Mouse (Mus musculus) intestine, postnatal 0 days (tissue): ENCODE results near the gene Spcs3. TPM values are rescaled to one million over a fixed set of nuclear protein-coding genes. Genes with fewer than 3 reads are reported as not detected.
A peak's percentile ranks its signal among the peaks of the same experiment; 100 is the strongest.

Experiments
- ATAC-seq: fragments of 200-750 bp; cut with Nextera tagmentation; 2 replicates; pipeline ENCODE4 v1.8.0; 2017; ENCODE audit warnings: mild to moderate bottlenecking, moderate TSS enrichment, moderate library complexity
- H3K27ac ChIP-seq: fragments of 300-500 bp; sonication (generic); 2 replicates; pipeline ENCODE4 v1.5.1; 2014; ENCODE audit warnings: mild to moderate bottlenecking, low read depth, low read length, moderate library complexity
- H3K27me3 ChIP-seq: fragments of 300-500 bp; sonication (generic); replicated peaks from 2 replicates; pipeline ENCODE4 v1.6.1; 2014; ENCODE audit warnings: low read length, mixed read lengths; ENCODE audit not compliant: control insufficient read depth, insufficient read depth
- H3K36me3 ChIP-seq: fragments of 300-500 bp; sonication (generic); 2 replicates; pipeline ENCODE4 v1.6.1; 2014; ENCODE audit warnings: mild to moderate bottlenecking, moderate library complexity; ENCODE audit not compliant: control insufficient read depth, insufficient read depth
- H3K4me1 ChIP-seq: fragments of 300-500 bp; sonication (generic); replicated peaks from 2 replicates; pipeline ENCODE4 v1.6.1; 2014; ENCODE audit warnings: antibody characterized with exemption, low read length, mixed read lengths; ENCODE audit not compliant: control insufficient read depth, insufficient read depth
- H3K4me2 ChIP-seq: fragments of 300-500 bp; sonication (generic); replicated peaks from 2 replicates; pipeline ENCODE4 v1.6.1; 2014; ENCODE audit warnings: low read depth, mild to moderate bottlenecking, moderate library complexity
- H3K4me3 ChIP-seq: fragments of 300-500 bp; sonication (generic); 2 replicates; pipeline ENCODE4 v1.5.1; 2014; ENCODE audit warnings: low read depth, low read length
- H3K9ac ChIP-seq: fragments of 300-500 bp; sonication (generic); 2 replicates; pipeline ENCODE4 v1.6.1; 2014; ENCODE audit warnings: mild to moderate bottlenecking, low read depth, low read length
- H3K9me3 ChIP-seq: fragments of 300-500 bp; sonication (generic); 2 replicates; pipeline ENCODE4 v1.6.1; 2016; ENCODE audit warnings: mixed run types; ENCODE audit not compliant: control insufficient read depth
- CTCF ChIP-seq: sonication (generic); IDR thresholded peaks from 2 replicates; pipeline ENCODE4 v1.5.1; 2016; ENCODE audit warnings: low read depth, mild to moderate bottlenecking, control low read depth, antibody characterized with exemption, moderate library complexity
- WGBS: fragments of 180-500 bp; shearing (Covaris S2); extraction: QIAGEN DNeasy Blood & Tissue Kit; methylation state at CpG from one replicate; pipeline ENCODE4 v1.1.7; 2014; 5-methylcytosine and 5-hydroxymethylcytosine counted together
- polyA plus RNA-seq: library from polyadenylated mRNA; unstranded; fragments of >200 nt; fragmentation: Nextera tagmentation; extraction: Ambion mirVana; gene quantifications from 2 replicates; pipeline ENCODE4 v1.2.1, GENCODE M21; 2015

The Spcs3 gene
- polyA plus RNA-seq, 1 experiment from 2014 or later = 33.6 TPM

- H3K4me2 ChIP-seq = no peak overlapping the region
- H3K27ac ChIP-seq = no peak overlapping the region
- no peak for TF ChIP-seq CTCF
- no peaks in the 10 kb centered on the region for H3K27me3 ChIP-seq
- ATAC-seq = no peak
- H3K4me3 ChIP-seq = no peak overlapping the region
- no peaks in the 10 kb centered on the region for H3K36me3 ChIP-seq
- no peaks in the 10 kb centered on the region for H3K9me3 ChIP-seq
- H3K4me1 ChIP-seq = no peaks in the 10 kb centered on the region
- 43% methylated on average over 3 of the region's 3 CpGs for WGBS
- no peak overlapping the region for H3K9ac ChIP-seq
Observed at GRCm38 (mm10) chr8:54493915-54494314, 35.9 kb downstream of the Spcs3 start.

GRCm38 (mm10) chr8:54493110-54493509, 36.7 kb downstream of the Spcs3 start:
- 15% methylated on average over 6 of the region's 6 CpGs for WGBS
- no peak for ATAC-seq
- H3K27me3 ChIP-seq = no peaks in the 10 kb centered on the region
- TF ChIP-seq CTCF = peak; percentile 87
- no peaks in the 10 kb centered on the region for H3K4me1 ChIP-seq
- no peak overlapping the region for H3K4me3 ChIP-seq
- no peak overlapping the region for H3K4me2 ChIP-seq
- H3K9me3 ChIP-seq = no peaks in the 10 kb centered on the region
- no peak overlapping the region for H3K27ac ChIP-seq
- no peak overlapping the region for H3K9ac ChIP-seq
- no peaks in the 10 kb centered on the region for H3K36me3 ChIP-seq

GRCm38 (mm10) chr8:54491934-54492333, 37.9 kb downstream of the Spcs3 start:
- no peaks in the 10 kb centered on the region for H3K36me3 ChIP-seq
- no peaks in the 10 kb centered on the region for H3K9me3 ChIP-seq
- no peak overlapping the region for H3K27ac ChIP-seq
- TF ChIP-seq CTCF = no peak
- H3K4me2 ChIP-seq = no peak overlapping the region
- H3K9ac ChIP-seq = no peak overlapping the region
- WGBS = 68% methylated on average over 4 of the region's 4 CpGs
- no peak for ATAC-seq
- no peak overlapping the region for H3K4me3 ChIP-seq
- H3K27me3 ChIP-seq = no peaks in the 10 kb centered on the region
- no peaks in the 10 kb centered on the region for H3K4me1 ChIP-seq

- Histone ChIP-seq H3K36me3 (no peaks in the 10 kb centered on the region), H3K9ac (no peak overlapping the region), H3K4me1 (no peaks in the 10 kb centered on the region), H3K4me2 (no peak overlapping the region), H3K9me3 (no peaks in the 10 kb centered on the region), H3K27ac (no peak overlapping the region), H3K27me3 (no peaks in the 10 kb centered on the region), H3K4me3 (no peak overlapping the region)
- peak; percentile 91 for TF ChIP-seq CTCF
- 19% methylated on average over 6 of the region's 6 CpGs for WGBS
- ATAC-seq = no peak
Observed at GRCm38 (mm10) chr8:54491057-54491690, 38.6 kb downstream of the Spcs3 start.

- Histone ChIP-seq H3K4me2 (no peak overlapping the region), H3K4me1 (no peaks in the 10 kb centered on the region), H3K36me3 (no peaks in the 10 kb centered on the region), H3K9me3 (no peaks in the 10 kb centered on the region), H3K4me3 (no peak overlapping the region), H3K27me3 (no peaks in the 10 kb centered on the region), H3K27ac (no peak overlapping the region), H3K9ac (no peak overlapping the region)
- no peak for TF ChIP-seq CTCF
- 81% methylated on average over 4 of the region's 4 CpGs for WGBS
- ATAC-seq = no peak
Observed at GRCm38 (mm10) chr8:54488437-54488836, 41.4 kb downstream of the Spcs3 start.

- Histone ChIP-seq H3K27me3 (no peaks in the 10 kb centered on the region), H3K36me3 (no peaks in the 10 kb centered on the region), H3K4me3 (no peak overlapping the region), H3K9ac (no peak overlapping the region), H3K4me1 (no peaks in the 10 kb centered on the region), H3K27ac (no peak overlapping the region), H3K4me2 (peak overlapping the region; percentile 24; the same call in 1 of the 2 replicates), H3K9me3 (no peaks in the 10 kb centered on the region)
- TF ChIP-seq CTCF = no peak
- 41% methylated on average over 19 of the region's 19 CpGs for WGBS
- no peak for ATAC-seq
Observed at GRCm38 (mm10) chr8:54486555-54487273, 43.1 kb downstream of the Spcs3 start.

Other genes with a start within 250 kb of the Spcs3 start
- 2.8 and 3.2 TPM in 2 replicates for gene Asb5, start 418 bp downstream of the Spcs3 start, polyA plus RNA-seq
- not detected in 2 replicates for gene Spata4, start 70.8 kb upstream of the Spcs3 start, polyA plus RNA-seq